Mouse (Mus musculus) left cerebral cortex, adult 9 months (tissue): Measurements from ENCODE around the gene Adora1.
A peak's percentile ranks its signal among the peaks of the same experiment; 100 is the strongest.

Experiments
- DNase-seq, 2 experiments: peaks; one replicate each; pipeline ENCODE4 v3.0.0; 2022; ENCODE audit warnings: low spot score in 2 of 2

The Adora1 gene

GRCm38 (mm10) chr1:134154655-134155054, 80.6 kb downstream of the Adora1 start:
- DNase-seq = no peak

- no peak for DNase-seq
These were observed 81.1 kb downstream of the Adora1 start for GRCm38 (mm10) chr1:134154121-134154520.

- no peak for DNase-seq
These were observed 82.3 kb downstream of the Adora1 start for GRCm38 (mm10) chr1:134152626-134153590.

- peak in 1 of 2 experiments; percentile 85 for DNase-seq
These were observed 83.4 kb downstream of the Adora1 start for GRCm38 (mm10) chr1:134151655-134152412.

GRCm38 (mm10) chr1:134150745-134151144, 84.5 kb downstream of the Adora1 start:
- DNase-seq = no peak

- no peak for DNase-seq
These were observed 85.2 kb downstream of the Adora1 start for GRCm38 (mm10) chr1:134150076-134150475.
